Mouse (Mus musculus) skeletal muscle tissue, postnatal 0 days (tissue): ENCODE measurements around the gene Rbm28. TPM values are rescaled to one million over a fixed set of nuclear protein-coding genes. Genes with fewer than 3 reads are reported as not detected.

Experiments used
- microRNA-seq, 2 experiments: library from miRNA; unstranded; fragments of <30 nt; microRNA quantifications; one replicate each; pipeline ENCODE4; 2016
- polyA plus RNA-seq: library from polyadenylated mRNA; unstranded; fragments of >200 nt; fragmentation: Nextera tagmentation; extraction: Ambion mirVana; gene quantifications from 2 replicates; pipeline ENCODE4 v1.2.1, GENCODE M21; 2015

Rbm28 gene
- 9.2 and 10.6 TPM in 2 replicates for polyA plus RNA-seq

GRCm38 (mm10) chr6:29164314-29165244 is at the start of gene Rbm28:
Gene Rbm28, minus strand, starts transcription at chr6:29165006.

DNA sequence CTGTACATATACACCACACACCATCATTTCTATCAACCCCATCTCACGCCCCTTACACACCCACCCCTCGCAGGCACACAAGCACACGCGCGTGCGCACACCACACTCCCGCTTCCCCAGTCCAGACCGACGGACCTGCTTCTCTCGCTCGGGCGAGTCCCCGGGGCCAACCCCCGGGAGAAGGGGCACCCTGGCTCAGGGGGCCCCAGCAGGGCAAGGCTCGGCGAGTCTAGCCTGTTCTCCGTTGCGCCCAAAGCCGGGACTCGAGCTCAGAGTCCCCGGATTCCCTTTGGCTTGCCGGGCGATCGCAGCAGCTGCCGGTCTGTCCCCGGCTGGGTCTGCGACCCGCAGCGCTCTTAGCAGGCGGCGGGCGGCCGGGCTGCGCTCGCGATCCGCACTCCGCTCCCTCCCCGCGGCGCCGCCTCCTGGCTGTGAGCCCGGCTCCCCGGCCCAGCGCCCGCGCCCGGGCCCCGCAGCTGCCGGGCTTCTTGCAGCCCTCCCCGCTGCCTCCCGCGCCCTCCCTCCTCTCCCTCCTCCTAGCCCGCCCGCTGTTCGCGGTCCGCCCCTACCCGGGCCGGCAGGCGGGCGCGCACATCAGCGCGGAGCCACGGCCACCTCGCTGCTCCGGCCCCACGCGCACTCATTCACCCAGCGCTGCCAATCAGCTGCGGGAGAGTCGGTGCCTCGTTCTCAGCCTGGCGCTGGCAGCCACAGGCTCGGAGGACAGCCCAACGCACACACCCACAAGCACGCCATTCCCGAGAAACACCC is 14.3 kb upstream of the Rbm28 start, which contains the start of gene Prrt4:
Gene Prrt4, minus strand, starts transcription at position 697 of the 771 bp plus-strand sequence.

Small RNA genes within 50 kb of the gene (microRNA-seq; reads per million reads assigned to microRNA genes)
- 0 reads per million in 2 experiments for gene Gm24303

Other genes starting within 250 kb of the Rbm28 start
- 0.23 and 1.2 TPM in 2 replicates for gene Lep, start 104.8 kb downstream of the Rbm28 start, polyA plus RNA-seq
- gene Prrt4, start 14.6 kb upstream of the Rbm28 start, polyA plus RNA-seq: 0.10 and 0.24 TPM in 2 replicates
- 21.1 and 23.9 TPM in 2 replicates for gene Impdh1, start 51.4 kb upstream of the Rbm28 start, polyA plus RNA-seq
- 18.1 and 21.3 TPM in 2 replicates for gene Hilpda, start 107.5 kb upstream of the Rbm28 start, polyA plus RNA-seq
- 0.40 TPM in 1 of 2 replicates, not detected in the other for gene Fam71f2, start 114.6 kb upstream of the Rbm28 start, polyA plus RNA-seq
- not detected in 2 replicates for gene Fam71f1, start 154.1 kb upstream of the Rbm28 start, polyA plus RNA-seq
- gene Calu, start 183.1 kb upstream of the Rbm28 start, polyA plus RNA-seq: 170 and 196 TPM in 2 replicates
- gene Opn1sw, start 223.5 kb upstream of the Rbm28 start, polyA plus RNA-seq: 1.1 and 1.2 TPM in 2 replicates
- 15.9 and 16.1 TPM in 2 replicates for gene Ccdc136, start 231.3 kb upstream of the Rbm28 start, polyA plus RNA-seq